Mouse (Mus musculus) heart, embryonic 15.5 days (tissue): ENCODE measurements around the gene Prr5l. TPM values are rescaled to one million over a fixed set of nuclear protein-coding genes. Genes with fewer than 3 reads are reported as not detected.

ENCODE experiments used
- ATAC-seq: fragments of 200-750 bp; cut with Nextera tagmentation; replicated peaks from 2 replicates; pipeline ENCODE4 v1.8.0; 2017; ENCODE audit warnings: low read depth, moderate TSS enrichment; ENCODE audit not compliant: insufficient number of reproducible peaks, insufficient read depth, low FRiP score
- H3K27ac ChIP-seq: fragments of 300-500 bp; sonication (generic); 2 replicates; pipeline ENCODE4 v1.5.1; 2015; ENCODE audit warnings: mild to moderate bottlenecking, inconsistent platforms
- H3K27me3 ChIP-seq: fragments of 300-500 bp; sonication (generic); 2 replicates; pipeline ENCODE4 v1.6.1; 2015; ENCODE audit warnings: inconsistent platforms
- H3K36me3 ChIP-seq: fragments of 300-500 bp; sonication (generic); 2 replicates; pipeline ENCODE4 v1.6.1; 2015; ENCODE audit warnings: mild to moderate bottlenecking, inconsistent platforms
- H3K4me1 ChIP-seq: fragments of 300-500 bp; sonication (generic); replicated peaks from 2 replicates; pipeline ENCODE4 v1.6.1; 2015; ENCODE audit warnings: inconsistent platforms
- H3K4me2 ChIP-seq: fragments of 300-500 bp; sonication (generic); 2 replicates; pipeline ENCODE4 v1.6.1; 2015; ENCODE audit warnings: inconsistent platforms, mild to moderate bottlenecking, moderate library complexity
- H3K4me3 ChIP-seq: fragments of 300-500 bp; sonication (generic); 2 replicates; pipeline ENCODE4 v1.5.1; 2015; ENCODE audit warnings: mild to moderate bottlenecking, inconsistent platforms
- H3K9ac ChIP-seq: fragments of 300-500 bp; sonication (generic); 2 replicates; pipeline ENCODE4 v1.6.1; 2015; ENCODE audit warnings: mild to moderate bottlenecking, inconsistent platforms
- H3K9me3 ChIP-seq: fragments of 300-500 bp; sonication (generic); replicated peaks from 2 replicates; pipeline ENCODE4 v1.6.1; 2016; ENCODE audit warnings: inconsistent platforms
- WGBS: fragments of 180-500 bp; shearing (Covaris S2); methylation state at CpG from one replicate; pipeline ENCODE4 v1.1.7; 2015; ENCODE audit warnings: mixed read lengths; 5-methylcytosine and 5-hydroxymethylcytosine counted together
- polyA plus RNA-seq: library from polyadenylated mRNA; unstranded; fragments of >200 nt; fragmentation: Nextera tagmentation; extraction: Ambion mirVana; gene quantifications from 2 replicates; pipeline ENCODE4 v1.2.1, GENCODE M21; 2015

The Prr5l gene
- polyA plus RNA-seq, result 8.7 and 9.7 TPM in 2 replicates

DNA sequence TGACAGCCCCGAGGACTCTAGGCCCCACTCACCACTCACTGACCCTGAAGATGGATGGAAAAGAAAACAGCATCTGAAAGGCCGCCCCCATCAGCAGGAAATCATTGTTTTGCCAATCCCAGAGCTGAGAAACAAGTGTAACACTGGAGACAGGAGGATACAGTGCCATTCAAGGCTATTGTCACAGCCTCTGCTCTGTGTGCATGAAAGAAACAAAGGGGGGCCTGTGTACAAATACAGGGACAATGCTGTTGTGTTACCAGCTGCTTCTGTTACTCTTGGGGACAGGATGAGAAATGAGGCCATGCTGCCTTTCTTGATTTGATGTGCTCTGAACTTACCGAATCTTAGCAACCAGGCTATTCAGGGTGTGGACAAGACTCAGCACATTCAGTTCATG is at the start of gene Prr5l:
Prr5l (minus strand) TSS at position 30 of the 400 bp plus-strand sequence.
- ATAC-seq, result no peak
- WGBS, result 43% methylated on average over 3 of the region's 3 CpGs
- H3K27ac ChIP-seq, result no peak within 1 kb of the TSS
- H3K27me3 ChIP-seq, result no peaks in the 10 kb centered on the region
- H3K9ac ChIP-seq, result no peak within 1 kb of the TSS
- no peak within 1 kb of the TSS for H3K4me2 ChIP-seq
- no peaks in the 10 kb centered on the region for H3K9me3 ChIP-seq
- H3K4me1 ChIP-seq, result peaks cover 11% of the 10 kb centered on the region
- H3K36me3 ChIP-seq, result no peaks in the 10 kb centered on the region
- H3K4me3 ChIP-seq, result no peak within 1 kb of the TSS

DNA sequence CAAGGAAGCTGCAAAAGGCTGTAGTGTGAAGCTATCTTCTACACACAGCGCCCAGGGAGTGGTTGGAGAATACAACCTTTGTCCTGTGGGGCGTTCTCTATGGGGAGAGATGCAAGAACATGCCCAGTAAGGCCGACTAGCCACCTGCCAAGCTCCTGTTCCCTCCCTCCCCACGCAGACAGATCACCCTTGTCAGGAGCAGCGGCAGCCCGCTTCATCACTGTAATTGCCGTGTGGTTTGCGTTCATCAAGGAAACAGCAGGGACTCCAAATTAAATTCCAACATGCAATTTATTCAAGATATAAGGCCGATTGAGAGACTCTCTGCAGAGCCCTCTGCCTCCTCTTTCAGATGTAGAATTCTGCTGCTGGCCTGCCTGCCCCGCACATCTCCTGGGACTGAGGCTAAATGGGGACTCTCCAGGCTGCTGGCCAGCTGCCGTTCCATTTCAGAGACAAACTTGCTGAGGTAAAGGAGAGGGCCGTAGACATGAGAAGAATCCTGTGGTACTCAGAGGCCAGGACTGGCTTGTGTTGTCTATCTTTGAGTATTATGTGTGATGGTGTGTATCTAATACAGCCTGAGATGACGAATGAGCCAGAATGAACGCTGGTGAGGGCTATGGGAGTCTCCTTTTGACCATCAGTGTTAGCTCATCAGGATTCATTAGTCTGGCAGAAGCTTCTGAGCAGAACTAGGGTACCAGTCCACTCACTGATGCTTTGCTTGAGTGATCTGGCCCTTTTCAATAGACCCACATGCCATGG is 49.5 kb upstream of the Prr5l start:
- Histone ChIP-seq H3K9me3 (no peaks in the 10 kb centered on the region), H3K4me3 (no peak overlapping the region), H3K36me3 (no peaks in the 10 kb centered on the region), H3K9ac (no peak overlapping the region), H3K27ac (no peak overlapping the region), H3K4me2 (no peak overlapping the region), H3K4me1 (no peaks in the 10 kb centered on the region), H3K27me3 (no peaks in the 10 kb centered on the region)
- WGBS, result 80% methylated on average over 14 of the region's 14 CpGs
- no peak for ATAC-seq

DNA sequence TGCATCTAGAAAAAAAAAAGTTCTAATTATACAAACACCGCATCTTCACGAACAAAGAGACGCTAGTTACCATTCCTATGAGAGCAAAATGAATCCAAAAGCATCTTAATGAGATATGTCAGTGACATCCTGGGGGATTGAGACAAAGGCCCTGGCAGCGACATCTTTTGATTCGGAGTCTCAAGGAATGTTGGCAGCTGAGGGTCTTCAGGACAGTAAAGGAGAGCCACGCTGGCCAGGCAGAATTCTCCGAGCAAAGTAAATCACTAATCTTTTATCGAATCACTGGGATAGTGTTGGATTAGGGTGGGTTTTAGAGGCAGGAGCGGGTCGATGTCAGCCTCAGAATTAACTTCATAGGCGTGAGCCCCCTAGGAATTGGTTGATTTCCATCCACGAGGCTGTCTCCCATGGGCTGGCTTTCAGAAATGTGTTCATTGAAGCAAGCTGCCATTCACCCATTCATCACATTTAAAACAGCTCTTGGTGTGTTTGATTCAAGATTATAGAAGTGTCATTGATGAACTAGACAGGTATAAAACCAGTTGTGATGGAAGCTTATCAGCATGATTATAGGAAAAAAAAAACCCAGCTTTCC is 42.9 kb upstream of the Prr5l start:
- no peak overlapping the region for H3K9ac ChIP-seq
- WGBS, result 76% methylated on average over 12 of the region's 12 CpGs
- no peak overlapping the region for H3K4me3 ChIP-seq
- no peaks in the 10 kb centered on the region for H3K36me3 ChIP-seq
- no peak for ATAC-seq
- no peak overlapping the region for H3K27ac ChIP-seq
- H3K4me1 ChIP-seq, result no peaks in the 10 kb centered on the region
- H3K9me3 ChIP-seq, result no peaks in the 10 kb centered on the region
- no peak overlapping the region for H3K4me2 ChIP-seq
- H3K27me3 ChIP-seq, result no peaks in the 10 kb centered on the region

DNA sequence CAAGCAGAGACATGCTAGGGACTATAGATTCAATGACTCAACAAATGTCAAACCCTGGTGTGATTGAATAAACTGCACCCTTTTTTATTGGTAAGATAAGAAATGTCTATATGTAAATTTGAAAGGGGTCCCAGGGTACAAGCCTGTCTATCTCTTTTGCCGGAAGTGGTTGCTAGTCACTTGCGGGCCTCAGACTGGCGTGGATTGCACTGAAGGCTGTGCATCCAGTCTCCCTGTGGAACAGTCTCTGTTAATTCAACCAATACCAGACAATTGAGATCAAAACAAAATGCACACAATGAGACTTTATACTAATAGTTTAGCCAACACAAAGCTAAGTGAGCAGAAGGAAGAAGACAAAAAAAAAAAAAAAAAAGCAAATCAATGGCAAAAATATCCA is 42.4 kb upstream of the Prr5l start:
- no peaks in the 10 kb centered on the region for H3K27me3 ChIP-seq
- H3K4me1 ChIP-seq, result no peaks in the 10 kb centered on the region
- no peak overlapping the region for H3K27ac ChIP-seq
- H3K36me3 ChIP-seq, result no peaks in the 10 kb centered on the region
- no peak overlapping the region for H3K4me2 ChIP-seq
- H3K4me3 ChIP-seq, result no peak overlapping the region
- no peak for ATAC-seq
- no peak overlapping the region for H3K9ac ChIP-seq
- 84% methylated on average over 3 of the region's 3 CpGs for WGBS
- H3K9me3 ChIP-seq, result no peaks in the 10 kb centered on the region

DNA sequence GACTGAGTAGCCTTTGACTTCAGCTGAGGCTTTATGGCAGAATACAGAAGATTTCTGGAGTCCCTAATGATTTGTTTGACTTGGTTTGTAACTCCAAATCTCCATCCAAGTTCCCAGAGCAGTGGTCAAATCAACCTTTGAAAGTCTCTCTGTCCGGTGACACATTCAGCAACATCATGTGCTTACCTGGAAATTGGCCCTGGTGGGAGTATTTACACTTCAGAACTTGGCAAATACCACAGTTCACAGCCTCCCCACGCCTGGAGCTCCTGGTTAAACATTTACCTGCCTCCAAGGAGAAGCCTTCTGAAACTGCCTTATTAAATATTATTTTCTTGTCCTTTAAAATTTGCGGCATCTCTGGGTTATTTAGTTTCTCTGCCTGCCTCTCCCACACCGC is 40.4 kb upstream of the Prr5l start:
- WGBS, result 74% methylated on average over 4 of the region's 4 CpGs
- ATAC-seq, result no peak
- no peak overlapping the region for H3K4me3 ChIP-seq
- no peak overlapping the region for H3K27ac ChIP-seq
- no peak overlapping the region for H3K4me2 ChIP-seq
- no peaks in the 10 kb centered on the region for H3K4me1 ChIP-seq
- H3K9ac ChIP-seq, result no peak overlapping the region
- H3K36me3 ChIP-seq, result no peaks in the 10 kb centered on the region
- H3K27me3 ChIP-seq, result no peaks in the 10 kb centered on the region
- no peaks in the 10 kb centered on the region for H3K9me3 ChIP-seq

DNA sequence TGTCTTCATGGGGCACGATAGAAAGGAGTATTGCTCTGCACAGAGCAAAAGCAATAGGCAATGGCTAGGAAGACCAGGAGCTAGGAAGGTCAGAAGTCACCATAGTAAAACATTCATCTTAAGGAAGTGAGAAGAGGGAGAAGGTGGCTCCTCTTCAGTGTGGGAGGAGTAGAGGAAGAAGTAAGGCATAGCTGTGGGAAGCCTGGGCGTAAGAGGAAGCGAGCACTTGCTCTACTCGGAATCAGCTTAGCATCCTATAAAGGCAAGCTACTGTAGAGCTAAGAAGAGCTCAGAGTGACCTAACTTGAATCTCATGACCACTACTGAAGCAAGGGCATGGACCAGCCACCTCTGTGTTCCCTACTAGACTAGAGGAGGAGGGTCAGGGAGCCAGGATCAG is 39.5 kb upstream of the Prr5l start:
- H3K36me3 ChIP-seq, result no peaks in the 10 kb centered on the region
- no peaks in the 10 kb centered on the region for H3K9me3 ChIP-seq
- H3K4me3 ChIP-seq, result no peak overlapping the region
- no peak for ATAC-seq
- 88% methylated on average over 4 of the region's 4 CpGs for WGBS
- H3K27me3 ChIP-seq, result no peaks in the 10 kb centered on the region
- H3K4me2 ChIP-seq, result no peak overlapping the region
- H3K9ac ChIP-seq, result no peak overlapping the region
- H3K4me1 ChIP-seq, result no peaks in the 10 kb centered on the region
- no peak overlapping the region for H3K27ac ChIP-seq

DNA sequence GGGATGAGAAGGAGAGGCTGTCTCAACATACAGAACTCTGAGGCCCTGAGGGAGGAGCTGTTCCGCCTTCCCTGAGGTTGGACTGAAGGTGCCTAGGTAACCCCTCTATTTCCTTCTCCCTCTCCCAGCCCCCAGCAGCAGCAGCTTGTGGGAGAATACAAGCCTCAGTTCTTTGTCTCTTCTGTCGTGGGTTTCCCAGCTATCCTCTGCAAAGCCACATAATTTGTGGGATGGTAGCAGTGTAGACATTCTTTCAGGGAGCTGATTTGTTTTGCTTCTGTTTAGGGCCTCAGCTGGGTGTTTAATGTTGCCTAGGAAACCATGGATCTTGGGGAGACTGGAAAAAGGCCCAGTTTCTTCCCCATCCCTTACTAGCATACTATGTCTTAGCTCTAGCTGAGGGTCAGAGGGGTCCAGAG is 37.3 kb upstream of the Prr5l start:
- Histone ChIP-seq H3K27me3 (no peaks in the 10 kb centered on the region), H3K9ac (no peak overlapping the region), H3K4me2 (no peak overlapping the region), H3K27ac (no peak overlapping the region), H3K36me3 (no peaks in the 10 kb centered on the region), H3K9me3 (no peaks in the 10 kb centered on the region), H3K4me3 (no peak overlapping the region), H3K4me1 (no peaks in the 10 kb centered on the region)
- WGBS, result 43% methylated on average over 2 of the region's 2 CpGs
- no peak for ATAC-seq

DNA sequence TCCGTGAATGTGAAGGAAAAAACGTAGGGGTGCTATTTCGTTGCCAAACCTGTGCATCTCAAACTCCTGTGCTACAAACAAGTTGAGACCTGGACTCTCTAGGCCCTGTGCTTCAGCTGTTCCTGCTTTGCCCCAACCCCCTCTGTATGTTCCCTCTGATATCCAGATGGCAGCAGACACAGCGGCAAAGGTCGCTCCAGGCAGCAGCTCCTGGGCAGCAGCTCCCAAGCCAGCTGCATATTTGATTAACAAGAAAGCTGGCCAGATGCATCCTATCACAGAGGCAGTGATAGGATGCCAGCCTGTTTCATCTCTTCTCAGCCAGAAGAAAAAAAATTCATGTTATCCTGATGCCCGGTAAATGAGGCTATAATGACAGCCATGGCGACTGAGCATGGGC is 35.7 kb upstream of the Prr5l start:
- Histone ChIP-seq H3K27me3 (no peaks in the 10 kb centered on the region), H3K27ac (no peak overlapping the region), H3K36me3 (no peaks in the 10 kb centered on the region), H3K9me3 (no peaks in the 10 kb centered on the region), H3K9ac (no peak overlapping the region), H3K4me1 (no peaks in the 10 kb centered on the region), H3K4me3 (no peak overlapping the region), H3K4me2 (no peak overlapping the region)
- no peak for ATAC-seq
- WGBS, result 68% methylated on average over 7 of the region's 7 CpGs

DNA sequence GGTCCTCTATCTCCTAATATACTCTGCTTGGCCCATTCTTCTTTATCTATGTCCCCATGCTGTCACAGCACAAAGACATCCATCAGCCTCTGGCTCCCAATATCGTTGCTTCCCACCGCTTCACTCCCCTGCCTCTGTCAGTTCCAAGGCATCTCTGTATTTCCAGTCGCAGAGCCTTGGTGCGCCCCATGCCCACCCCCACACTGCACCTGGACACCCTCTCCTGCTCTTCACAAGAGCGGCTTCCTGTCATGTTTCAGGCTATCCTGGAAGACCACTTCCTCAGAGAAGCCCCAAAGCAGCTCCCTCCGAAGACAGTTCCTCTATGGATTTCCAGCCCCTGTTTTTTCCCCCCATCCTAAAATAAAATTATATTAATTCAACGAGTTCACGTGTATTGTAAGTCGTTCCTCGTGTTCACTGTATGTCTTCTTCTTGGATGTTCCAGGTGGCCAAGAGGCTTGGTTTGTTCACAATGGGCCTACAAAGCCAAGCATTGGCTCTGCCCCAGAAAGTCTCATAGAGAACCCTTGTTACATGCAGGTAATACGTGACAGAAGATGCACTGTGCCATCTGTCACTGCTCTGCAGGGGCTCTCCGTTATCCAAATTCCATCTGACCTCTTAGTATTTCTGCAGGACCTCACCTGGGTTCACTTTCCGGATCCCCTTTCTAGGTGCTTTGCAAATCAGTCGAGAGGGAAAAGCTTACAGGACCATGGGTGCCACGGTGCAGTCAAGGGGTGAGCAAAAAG is 26.7 kb upstream of the Prr5l start:
- no peak for ATAC-seq
- WGBS, result 86% methylated on average over 15 of the region's 15 CpGs
- peaks cover 4% of the 10 kb centered on the region for H3K4me1 ChIP-seq

DNA sequence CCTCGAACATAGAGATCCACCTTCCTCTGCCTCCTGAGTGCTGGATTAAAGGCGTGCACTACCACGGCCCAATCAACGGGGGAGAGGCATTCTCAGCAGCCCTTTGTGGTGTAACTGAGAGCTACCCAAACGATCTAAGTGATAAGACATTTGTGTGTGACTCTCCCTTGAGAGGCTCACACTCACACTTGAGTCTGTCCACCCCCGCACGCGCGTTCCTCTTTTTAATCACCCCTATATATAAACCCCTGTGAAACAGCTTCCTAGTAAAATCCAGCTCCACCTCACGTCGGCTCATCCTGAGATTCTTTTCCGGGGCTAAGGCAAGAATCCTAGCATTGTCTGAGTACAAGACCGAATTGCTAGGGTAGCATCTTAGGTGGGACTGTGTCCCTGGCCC is 25.9 kb upstream of the Prr5l start:
- Histone ChIP-seq H3K4me3 (no peak overlapping the region), H3K27ac (no peak overlapping the region), H3K9ac (no peak overlapping the region), H3K4me2 (no peak overlapping the region), H3K27me3 (no peaks in the 10 kb centered on the region), H3K9me3 (no peaks in the 10 kb centered on the region), H3K36me3 (no peaks in the 10 kb centered on the region), H3K4me1 (peaks cover 4% of the 10 kb centered on the region)
- WGBS, result 69% methylated on average over 13 of the region's 13 CpGs
- no peak for ATAC-seq

More for the DNA sequence above, 26.7 kb upstream of the Prr5l start:
- Histone ChIP-seq H3K4me2 (no peak overlapping the region), H3K27ac (no peak overlapping the region), H3K4me3 (no peak overlapping the region), H3K9ac (no peak overlapping the region), H3K27me3 (no peaks in the 10 kb centered on the region), H3K36me3 (no peaks in the 10 kb centered on the region), H3K9me3 (no peaks in the 10 kb centered on the region)

DNA sequence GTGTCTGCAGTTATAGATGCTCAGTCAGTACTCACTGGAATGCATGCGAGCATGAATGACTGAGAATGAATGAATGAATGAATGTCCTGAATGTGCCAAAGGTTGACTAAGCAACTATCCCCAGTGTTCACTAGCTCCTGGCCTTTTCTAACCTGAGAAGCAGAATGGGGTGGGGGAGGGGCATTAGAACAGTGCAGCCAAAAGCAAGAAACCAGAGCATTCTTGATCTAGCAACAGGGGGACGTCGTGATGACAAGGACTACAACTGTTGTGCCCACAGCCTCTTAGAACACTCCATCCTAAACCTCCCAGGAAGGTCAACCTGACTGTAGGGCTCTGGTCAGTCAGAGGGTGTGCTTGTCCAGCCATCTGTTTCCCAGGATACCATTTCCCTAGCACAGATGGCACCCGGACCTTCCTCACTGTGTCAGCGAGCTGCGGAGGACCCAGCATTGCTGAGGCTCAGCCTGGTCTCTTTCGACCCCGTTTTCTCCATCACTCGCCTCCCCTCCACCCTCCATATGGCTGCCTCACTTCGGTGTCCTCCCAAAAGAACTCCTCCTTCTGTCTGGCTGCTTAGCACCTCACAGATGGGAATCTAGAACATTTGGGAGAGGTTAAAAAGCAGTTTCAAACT is 24.7 kb upstream of the Prr5l start:
- WGBS, result 71% methylated on average over 10 of the region's 10 CpGs
- ATAC-seq, result no peak
- no peak overlapping the region for H3K9ac ChIP-seq

More for the DNA sequence above, 24.7 kb upstream of the Prr5l start:
- H3K4me1 ChIP-seq, result peaks cover 4% of the 10 kb centered on the region
- no peak overlapping the region for H3K27ac ChIP-seq
- no peaks in the 10 kb centered on the region for H3K36me3 ChIP-seq
- H3K9me3 ChIP-seq, result no peaks in the 10 kb centered on the region
- no peaks in the 10 kb centered on the region for H3K27me3 ChIP-seq
- no peak overlapping the region for H3K4me2 ChIP-seq
- H3K4me3 ChIP-seq, result no peak overlapping the region
